Mouse (Mus musculus) heart, embryonic 14.5 days (tissue): ENCODE measurements around the gene P2rx4. TPM values are rescaled to one million over a fixed set of nuclear protein-coding genes. Genes with fewer than 3 reads are reported as not detected.

Experiments used
- ATAC-seq: fragments of 200-750 bp; cut with Nextera tagmentation; 2 replicates; pipeline ENCODE4 v1.8.0; 2017; ENCODE audit warnings: low read depth, moderate TSS enrichment; ENCODE audit not compliant: insufficient number of reproducible peaks, insufficient read depth, low FRiP score
- H3K27ac ChIP-seq, 2 experiments: fragments of 200-500 bp in 1 of 2; fragments of 300-500 bp in 1 of 2; sonication (generic) in 1 of 2; replicated peaks in 1 of 2; 2 replicates each; pipeline ENCODE4 v1.5.1; 2012 to 2014; ENCODE audit warnings: low read depth in 2 of 2, low read length in 2 of 2, control low read depth in 1 of 2, mild to moderate bottlenecking in 1 of 2, mixed read lengths in 1 of 2; ENCODE audit not compliant: control insufficient read depth in 1 of 2, insufficient read depth in 1 of 2
- H3K27me3 ChIP-seq: fragments of 300-500 bp; sonication (generic); 2 replicates; pipeline ENCODE4 v1.6.1; 2014; ENCODE audit warnings: mild to moderate bottlenecking, low read length, control low read depth; ENCODE audit not compliant: control insufficient read depth, insufficient read depth
- H3K36me3 ChIP-seq: fragments of 300-500 bp; sonication (generic); 2 replicates; pipeline ENCODE4 v1.6.1; 2014; ENCODE audit warnings: mild to moderate bottlenecking, control low read depth, low read length, mixed read lengths; ENCODE audit not compliant: control insufficient read depth, insufficient read depth
- H3K4me1 ChIP-seq, 2 experiments: fragments of 200-500 bp in 1 of 2; fragments of 300-500 bp in 1 of 2; sonication (generic) in 1 of 2; 2 replicates each; pipeline ENCODE4 v1.6.1; 2012 to 2014; ENCODE audit warnings: low read length in 2 of 2, control low read depth in 1 of 2, mixed read lengths in 1 of 2; ENCODE audit not compliant: control insufficient read depth in 2 of 2, insufficient read depth in 2 of 2
- H3K4me2 ChIP-seq: fragments of 300-500 bp; sonication (generic); 2 replicates; pipeline ENCODE4 v1.6.1; 2014; ENCODE audit warnings: mild to moderate bottlenecking, low read length
- H3K4me3 ChIP-seq, 2 experiments: fragments of 200-500 bp in 1 of 2; fragments of 300-500 bp in 1 of 2; sonication (generic) in 1 of 2; 2 replicates each; pipeline ENCODE4 v1.5.1; 2012 to 2014; ENCODE audit warnings: low read length in 2 of 2, mild to moderate bottlenecking in 2 of 2, control low read depth in 1 of 2, low read depth in 1 of 2, moderate library complexity in 1 of 2; ENCODE audit not compliant: control insufficient read depth in 1 of 2, insufficient read depth in 1 of 2
- H3K9ac ChIP-seq: fragments of 300-500 bp; sonication (generic); 2 replicates; pipeline ENCODE4 v1.6.1; 2014; ENCODE audit warnings: mild to moderate bottlenecking, low read length
- H3K9me3 ChIP-seq: fragments of 300-500 bp; sonication (generic); 2 replicates; pipeline ENCODE4 v1.6.1; 2016; ENCODE audit warnings: low read length, control low read depth; ENCODE audit not compliant: control insufficient read depth
- WGBS: fragments of 180-500 bp; shearing (Covaris S2); extraction: QIAGEN DNeasy Blood & Tissue Kit; methylation state at CpG from one replicate; pipeline ENCODE4 v1.1.7; 2014; 5-methylcytosine and 5-hydroxymethylcytosine counted together
- polyA plus RNA-seq: library from polyadenylated mRNA; unstranded; fragments of >200 nt; fragmentation: Nextera tagmentation; extraction: Ambion mirVana; gene quantifications from 2 replicates; pipeline ENCODE4 v1.2.1, GENCODE M21; 2014

Gene P2rx4
- polyA plus RNA-seq, 1 experiment from 2014 or later = 17.9 TPM

- H3K9me3 ChIP-seq = no peaks in the 10 kb centered on the region
- peak overlapping the region; percentile 40 for H3K4me2 ChIP-seq
- no peak overlapping the region for H3K4me3 ChIP-seq
- H3K9ac ChIP-seq = peak overlapping the region; percentile 42
- peak overlapping the region; percentile 15 to 50; a peak in 2 of 4 replicates for H3K27ac ChIP-seq
- ATAC-seq = 0 out of 2 replicates have a peak, but pooled peaks have one; percentile 24
- peaks cover 9% of the 10 kb centered on the region; the same call in 1 of the 2 replicates for H3K36me3 ChIP-seq
- H3K27me3 ChIP-seq = no peaks in the 10 kb centered on the region
- 50% methylated on average over 29 of the region's 29 CpGs for WGBS
- H3K4me1 ChIP-seq = peaks cover 19 to 20% of the 10 kb centered on the region in 2 experiments
Observed at GRCm38 (mm10) chr5:122763271-122764031, 56.1 kb downstream of the P2rx4 start.

DNA sequence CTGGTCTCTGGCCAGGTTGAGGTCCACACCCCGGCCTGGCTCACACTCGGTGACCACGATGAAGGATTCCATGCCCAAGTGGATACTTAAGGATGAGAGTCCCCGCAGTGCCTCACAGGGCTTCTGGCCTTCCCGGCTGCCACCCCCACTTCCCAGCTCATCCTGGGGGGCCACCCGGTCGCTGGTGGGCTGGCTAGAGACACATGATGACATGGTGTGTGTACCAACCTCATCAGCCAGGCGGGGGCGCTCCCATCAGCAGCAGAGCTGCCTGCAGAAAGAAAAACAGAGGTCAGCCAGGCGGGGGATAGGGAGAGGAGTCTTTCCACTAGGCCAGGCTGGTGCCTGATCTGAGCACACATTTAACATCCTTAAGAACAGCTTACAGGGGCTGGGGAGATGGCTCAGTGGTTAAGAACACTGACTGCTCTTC lies 56.7 kb downstream of the P2rx4 start:
- Histone ChIP-seq H3K27me3 (no peaks in the 10 kb centered on the region), H3K4me1 (peaks cover 19 to 20% of the 10 kb centered on the region in 2 experiments), H3K4me2 (peak overlapping the region; percentile 40), H3K4me3 (no peak overlapping the region), H3K9me3 (no peaks in the 10 kb centered on the region), H3K36me3 (peaks cover 3% of the 10 kb centered on the region; the same call in 1 of the 2 replicates), H3K27ac (0 out of 4 replicates have a peak overlapping the region, but pooled peaks of 1 of the 2 experiments have one; percentile 50), H3K9ac (peak overlapping the region; percentile 42; the same call in 1 of the 2 replicates)
- ATAC-seq = no peak
- 34% methylated on average over 10 of the region's 10 CpGs for WGBS

DNA sequence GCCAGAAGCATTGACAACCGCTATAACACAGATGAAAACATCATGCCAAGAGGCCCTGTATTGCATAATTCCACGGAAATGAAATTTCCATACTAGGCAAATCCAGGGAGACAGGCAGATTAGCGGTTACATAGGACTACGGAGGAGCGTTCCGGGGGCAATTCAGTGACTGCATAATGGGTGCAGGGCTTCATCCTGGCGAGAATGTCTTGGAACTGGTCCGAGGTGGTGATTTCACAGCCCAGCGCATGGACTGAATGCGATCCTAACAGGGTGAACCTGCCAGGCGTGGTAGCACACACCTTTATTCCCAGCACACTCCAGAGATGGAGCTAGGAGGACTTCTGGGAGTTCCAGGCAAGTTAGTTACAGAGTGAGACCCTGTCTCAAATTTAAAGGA lies 59.9 kb downstream of the P2rx4 start:
- no peak for ATAC-seq
- Histone ChIP-seq H3K27ac (no peak overlapping the region), H3K27me3 (no peaks in the 10 kb centered on the region), H3K9me3 (no peaks in the 10 kb centered on the region), H3K4me1 (peaks cover 19 to 22% of the 10 kb centered on the region in 2 experiments), H3K4me2 (no peak overlapping the region), H3K36me3 (no peaks in the 10 kb centered on the region), H3K4me3 (no peak overlapping the region), H3K9ac (no peak overlapping the region)
- WGBS = 94% methylated on average over 11 of the region's 11 CpGs

- H3K9me3 ChIP-seq = no peaks in the 10 kb centered on the region
- 76% methylated on average over 15 of the region's 15 CpGs for WGBS
- ATAC-seq = no peak
Observed at GRCm38 (mm10) chr5:122769101-122769568, 61.8 kb downstream of the P2rx4 start.

DNA sequence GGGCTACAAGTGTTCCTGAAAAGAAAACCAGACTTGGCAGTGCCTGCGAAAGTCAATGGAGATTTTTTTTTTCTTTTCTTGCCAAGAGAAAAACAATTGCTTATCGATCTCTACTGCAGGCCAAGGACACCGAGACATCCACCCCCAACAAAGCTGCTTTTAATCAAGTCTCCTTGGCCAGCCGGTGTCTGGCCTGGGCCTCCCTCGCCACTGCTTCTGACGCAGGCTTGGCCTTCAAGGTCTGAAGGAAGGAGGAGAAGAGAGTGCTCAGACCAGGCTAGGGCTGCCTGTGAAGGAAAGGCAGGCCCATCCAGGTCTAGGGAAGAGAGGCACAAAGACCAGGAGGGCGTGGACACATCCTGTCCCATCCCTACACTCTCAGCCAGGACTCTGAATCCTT lies 63.0 kb downstream of the P2rx4 start:
- H3K4me1 ChIP-seq = peaks cover 11 to 13% of the 10 kb centered on the region in 2 experiments; a peak in 3 of 4 replicates
- H3K4me2 ChIP-seq = peak overlapping the region; percentile 18; the same call in 1 of the 2 replicates
- no peak overlapping the region for H3K4me3 ChIP-seq
- 70% methylated on average over 7 of the region's 7 CpGs for WGBS
- H3K27me3 ChIP-seq = no peaks in the 10 kb centered on the region
- no peaks in the 10 kb centered on the region for H3K36me3 ChIP-seq
- H3K9me3 ChIP-seq = no peaks in the 10 kb centered on the region
- ATAC-seq = 0 out of 2 replicates have a peak, but pooled peaks have one; percentile 24
- peak overlapping the region; percentile 65 to 79 for H3K27ac ChIP-seq
- peak overlapping the region; percentile 54 for H3K9ac ChIP-seq

More at GRCm38 (mm10) chr5:122769101-122769568, 61.8 kb downstream of the P2rx4 start:
- Histone ChIP-seq H3K27me3 (no peaks in the 10 kb centered on the region), H3K4me2 (no peak overlapping the region), H3K4me1 (peaks cover 9 to 11% of the 10 kb centered on the region in 2 experiments; a peak in 3 of 4 replicates), H3K36me3 (no peaks in the 10 kb centered on the region), H3K9ac (no peak overlapping the region), H3K4me3 (no peak overlapping the region), H3K27ac (no peak overlapping the region)

- Histone ChIP-seq H3K27me3 (no peaks in the 10 kb centered on the region), H3K9ac (peak overlapping the region; percentile 54), H3K27ac (peak overlapping the region; percentile 65 to 79), H3K9me3 (no peaks in the 10 kb centered on the region), H3K4me2 (peak overlapping the region; percentile 18; the same call in 1 of the 2 replicates), H3K36me3 (no peaks in the 10 kb centered on the region), H3K4me1 (peaks cover 11 to 13% of the 10 kb centered on the region in 2 experiments; a peak in 3 of 4 replicates), H3K4me3 (no peak overlapping the region)
- peak; percentile 32 for ATAC-seq
- WGBS = 48% methylated on average over 10 of the region's 10 CpGs
Observed at GRCm38 (mm10) chr5:122770806-122771261, 63.5 kb downstream of the P2rx4 start.

GRCm38 (mm10) chr5:122771428-122771827 lies 64.1 kb downstream of the P2rx4 start:
- Histone ChIP-seq H3K4me3 (no peak overlapping the region), H3K9ac (no peak overlapping the region), H3K4me1 (peaks cover 11 to 13% of the 10 kb centered on the region in 2 experiments; a peak in 3 of 4 replicates), H3K27me3 (no peaks in the 10 kb centered on the region), H3K4me2 (no peak overlapping the region), H3K27ac (peak overlapping the region in 1 of 2 experiments; percentile 79; a peak in 2 of 4 replicates), H3K9me3 (no peaks in the 10 kb centered on the region), H3K36me3 (no peaks in the 10 kb centered on the region)
- no peak for ATAC-seq
- 77% methylated on average over 9 of the region's 9 CpGs for WGBS
